Mouse (Mus musculus) adrenal gland, postnatal 14 days (tissue): ENCODE measurements around the gene Col4a1. TPM values are rescaled to one million over a fixed set of nuclear protein-coding genes. Genes with fewer than 3 reads are reported as not detected.
A peak's percentile ranks its signal among the peaks of the same experiment; 100 is the strongest.

Source experiments
- DNase-seq: peaks from one replicate; pipeline ENCODE4 v3.0.0; 2021; ENCODE audit warnings: mixed read lengths
- total RNA-seq: library from RNA; stranded (reverse); gene quantifications from 2 replicates; pipeline ENCODE4 v1.2.3, GENCODE M21; 2021

Col4a1 gene
- total RNA-seq, 1 experiment from 2014 or later: 574 TPM

- DNase-seq: no peak
These were observed 18.9 kb upstream of the Col4a1 start for GRCm38 (mm10) chr8:11331561-11331960.

DNA sequence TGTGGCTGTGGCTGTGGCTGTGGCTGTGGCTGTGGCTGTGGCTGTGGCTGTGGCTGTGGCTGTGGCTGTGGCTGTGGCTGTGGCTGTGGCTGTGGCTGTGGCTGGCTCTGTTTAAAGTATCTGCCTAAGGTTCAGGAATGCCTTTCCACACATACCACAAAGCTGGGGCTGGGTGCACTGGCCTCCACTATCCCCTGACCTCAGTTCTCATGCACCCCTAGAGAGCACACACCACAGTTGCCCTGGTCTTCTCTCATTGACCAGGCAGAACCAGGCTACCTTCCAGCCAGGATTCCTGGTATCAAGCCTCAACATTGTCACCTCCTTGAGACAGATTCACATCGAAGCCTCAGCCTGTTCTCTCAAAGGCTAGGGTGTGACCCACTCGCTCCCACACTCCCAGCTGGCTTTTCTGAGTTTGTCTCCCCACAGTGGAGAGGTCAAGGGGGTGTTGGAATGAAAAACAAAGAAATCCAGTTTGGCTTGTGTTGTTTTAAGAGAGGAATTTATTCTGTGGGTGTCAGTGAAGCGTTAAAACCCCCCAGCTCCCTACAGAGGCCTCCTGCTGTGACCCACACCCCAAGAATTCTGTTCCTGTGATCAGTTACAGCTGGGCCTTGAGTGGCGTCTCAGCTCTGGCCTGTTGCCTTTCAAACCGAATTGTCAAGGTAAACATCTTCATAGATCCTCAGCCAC lies 15.2 kb upstream of the Col4a1 start:
- DNase-seq: no peak

- DNase-seq: no peak
These were observed 14.7 kb upstream of the Col4a1 start for GRCm38 (mm10) chr8:11327298-11327697.

GRCm38 (mm10) chr8:11324801-11325395 lies 12.3 kb upstream of the Col4a1 start:
- no peak for DNase-seq

DNA sequence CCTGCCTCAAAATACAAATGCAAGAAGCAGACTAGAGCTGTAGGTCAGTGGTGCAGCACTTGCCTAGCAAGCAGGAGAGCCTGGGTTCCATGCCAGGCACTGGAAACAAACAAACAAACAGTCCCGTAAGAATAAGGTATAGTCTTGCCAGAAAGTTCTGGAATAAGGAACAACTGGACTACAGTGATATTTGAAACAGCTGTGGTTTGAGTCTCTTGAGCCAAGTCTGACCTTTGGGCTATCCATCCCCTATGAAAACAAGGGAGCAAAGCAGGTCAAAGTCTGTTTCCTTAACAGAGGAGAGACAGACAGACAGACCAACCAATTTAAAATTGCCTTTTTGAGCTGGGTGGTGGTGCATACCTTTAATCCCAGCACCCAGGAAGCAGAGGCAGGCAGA lies 11.1 kb upstream of the Col4a1 start:
- no peak for DNase-seq

DNA sequence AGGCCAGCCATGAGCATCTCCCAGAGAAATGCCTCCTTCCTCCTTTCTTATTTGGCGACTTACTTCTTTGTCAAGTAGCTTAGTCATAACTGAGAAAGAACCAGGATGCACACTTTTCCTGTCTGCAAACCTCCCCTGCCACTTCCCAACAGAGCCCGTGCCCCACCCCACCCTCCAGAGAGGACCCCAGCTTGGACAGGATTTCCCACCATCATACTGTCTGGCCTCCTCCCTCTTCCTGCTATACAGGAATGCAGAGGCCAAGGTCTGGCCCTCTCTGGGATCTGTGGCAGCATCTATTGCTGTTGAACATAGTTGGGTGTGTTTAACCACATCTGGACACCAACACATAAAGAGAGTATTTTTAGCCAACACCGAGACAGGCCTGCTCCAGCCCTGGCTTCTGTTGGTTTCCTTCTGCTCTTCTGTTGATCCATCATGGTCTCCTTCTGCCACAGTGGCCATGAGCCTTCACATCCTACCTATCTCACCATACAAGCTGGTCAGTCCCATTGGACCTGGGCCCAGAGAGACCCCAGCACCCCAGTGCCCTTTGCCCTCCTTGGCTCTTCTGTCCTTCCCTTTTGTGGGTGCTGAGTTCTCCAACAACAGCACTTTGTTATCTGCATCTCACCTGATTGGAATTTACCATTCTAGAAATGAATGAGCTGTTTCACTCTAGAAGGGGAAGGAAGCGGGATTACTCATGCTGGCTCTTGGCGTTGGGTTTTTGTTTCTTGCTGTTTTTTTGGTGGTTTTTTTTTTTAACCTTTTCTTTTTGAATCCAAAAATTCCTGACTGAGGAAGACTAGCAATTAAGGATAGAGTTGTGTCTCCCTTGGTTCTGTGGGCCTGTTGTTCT lies 10.3 kb upstream of the Col4a1 start:
- peak; percentile 48 for DNase-seq

GRCm38 (mm10) chr8:11321841-11322240 lies 9.2 kb upstream of the Col4a1 start:
- DNase-seq: no peak

DNA sequence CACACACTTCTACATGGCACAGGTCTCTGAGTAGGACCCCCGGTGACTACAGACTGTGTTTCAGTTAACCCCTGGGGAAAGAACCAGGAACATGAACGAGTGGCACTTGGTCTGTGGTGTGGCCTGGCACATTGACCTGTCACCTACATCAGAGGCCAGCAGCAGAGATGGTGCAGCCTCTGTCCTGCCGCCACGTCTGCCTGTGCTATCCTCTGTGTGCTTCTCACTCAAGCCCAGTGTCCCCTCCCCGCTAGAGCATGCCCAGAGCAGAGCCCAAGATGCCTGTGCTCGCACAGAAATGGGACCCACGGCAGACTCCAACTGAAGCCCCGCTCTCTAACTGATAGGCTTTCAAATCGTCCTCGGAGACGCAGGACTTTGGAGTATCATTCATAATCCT lies 6.8 kb upstream of the Col4a1 start:
- DNase-seq: no peak

DNA sequence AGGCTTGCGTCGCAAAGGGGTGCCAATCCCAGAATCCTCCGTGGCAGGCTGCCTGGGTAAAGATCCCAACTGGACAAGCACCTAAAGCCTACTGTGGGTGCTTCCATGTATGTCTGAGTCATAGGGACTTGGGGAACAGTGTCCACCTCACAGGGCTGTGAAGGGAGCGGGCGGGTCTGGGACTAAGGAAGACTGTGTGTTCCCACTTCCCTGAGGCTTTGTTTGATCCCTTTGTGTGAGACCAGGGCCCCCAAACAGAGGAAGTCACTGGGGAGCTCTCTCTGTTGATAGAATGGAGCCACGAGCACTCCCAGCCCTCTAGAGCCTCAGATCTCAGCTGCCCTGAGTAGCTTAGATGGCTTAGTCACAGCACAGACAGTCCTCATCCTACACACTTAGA lies 3.5 kb upstream of the Col4a1 start:
- no peak for DNase-seq

- DNase-seq: no peak
These were observed 2.7 kb upstream of the Col4a1 start for GRCm38 (mm10) chr8:11315179-11315943.

GRCm38 (mm10) chr8:11314613-11315012 lies 2.0 kb upstream of the Col4a1 start:
- DNase-seq: no peak

- peak; percentile 60 for DNase-seq
These were observed 818 bp upstream of the Col4a1 start for GRCm38 (mm10) chr8:11313176-11314111.

DNA sequence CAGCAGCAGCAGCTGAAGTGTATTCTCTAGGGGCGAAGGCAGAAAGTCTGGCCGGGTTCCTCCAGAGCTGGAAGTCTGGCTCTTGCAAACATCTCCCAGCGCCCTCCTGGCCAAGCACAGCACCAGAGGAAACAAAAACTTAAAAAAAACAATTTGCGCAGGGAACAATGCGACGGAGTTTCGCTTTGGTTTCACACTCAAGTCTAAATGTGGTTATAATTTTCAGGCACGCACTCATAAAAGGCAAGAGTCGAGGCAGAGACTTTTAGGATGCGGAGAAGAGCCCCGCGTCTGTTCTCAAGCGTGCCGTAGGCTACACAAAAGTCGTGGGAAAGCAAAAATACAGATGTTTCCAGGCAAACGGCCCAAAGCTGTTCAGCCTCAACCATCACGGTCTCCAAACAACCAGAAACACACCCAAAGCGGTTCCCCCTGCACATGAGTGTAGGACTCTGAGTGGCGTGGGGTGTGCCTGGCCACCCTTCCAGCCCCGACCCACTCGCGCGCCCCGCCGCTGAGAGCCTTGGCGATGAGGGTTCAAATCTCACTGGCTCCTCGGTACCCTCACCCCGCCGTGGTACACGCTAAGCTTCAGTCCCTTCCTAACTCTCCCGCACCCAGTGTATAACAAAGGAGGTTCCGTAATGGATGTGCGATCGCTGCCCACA lies 811 bp downstream of the Col4a1 start:
- peak; percentile 78 for DNase-seq

- DNase-seq: no peak
These were observed 2.6 kb downstream of the Col4a1 start for GRCm38 (mm10) chr8:11310049-11310448.

- DNase-seq: no peak
These were observed 3.4 kb downstream of the Col4a1 start for GRCm38 (mm10) chr8:11309226-11309625.

- no peak for DNase-seq
These were observed 4.0 kb downstream of the Col4a1 start for GRCm38 (mm10) chr8:11308570-11308998.

DNA sequence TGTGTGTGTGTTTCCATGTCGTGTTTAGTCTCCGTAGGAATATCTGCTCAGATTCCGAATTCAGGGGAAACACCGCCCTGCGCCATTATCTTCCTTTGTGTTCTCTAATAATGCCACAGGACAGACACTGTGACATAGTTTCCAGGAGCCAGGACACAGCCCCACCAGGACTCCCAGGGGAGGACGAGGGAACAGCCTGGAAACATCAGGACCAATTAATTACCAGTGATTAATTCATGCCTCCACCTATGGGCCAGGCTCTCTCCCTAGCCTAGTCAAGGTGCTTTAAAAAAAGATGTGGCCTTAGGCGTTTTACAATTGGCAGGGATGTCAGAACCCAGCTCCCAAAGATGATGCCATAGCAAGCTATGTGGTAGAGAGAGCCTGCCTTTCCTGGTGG lies 5.2 kb downstream of the Col4a1 start:
- DNase-seq: no peak

- no peak for DNase-seq
These were observed 7.1 kb downstream of the Col4a1 start for GRCm38 (mm10) chr8:11305539-11305938.

DNA sequence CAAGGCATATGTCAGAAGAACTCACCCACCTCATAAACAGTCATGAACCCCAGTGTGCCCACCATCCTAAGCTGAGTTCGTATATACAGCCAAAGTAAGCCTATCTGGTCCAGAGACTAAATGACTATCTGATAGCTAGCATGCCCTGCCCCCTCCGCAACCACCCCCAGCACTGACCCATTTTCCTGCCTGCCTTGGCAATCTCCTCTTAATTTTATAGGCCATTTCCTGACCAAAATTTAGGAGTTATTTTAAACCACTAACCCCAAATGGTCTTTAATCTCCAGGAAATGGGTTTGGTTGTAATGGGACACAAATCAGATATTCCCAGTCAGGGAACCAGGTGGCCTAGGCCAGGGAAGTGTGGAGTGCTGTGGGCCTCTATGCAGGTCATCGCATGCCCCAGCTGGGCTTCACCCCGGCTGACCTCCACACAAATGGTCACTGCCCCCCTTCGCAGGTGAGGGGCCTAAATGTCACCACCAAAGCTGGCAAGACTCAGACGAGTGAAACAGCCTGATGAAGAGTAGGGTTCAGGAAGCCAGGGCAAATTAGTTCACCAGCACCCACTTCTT lies 8.5 kb downstream of the Col4a1 start:
- DNase-seq: no peak

GRCm38 (mm10) chr8:11300436-11300835 lies 12.2 kb downstream of the Col4a1 start:
- DNase-seq: no peak

GRCm38 (mm10) chr8:11299317-11299602 lies 13.4 kb downstream of the Col4a1 start:
- no peak for DNase-seq
